Mouse (Mus musculus) left cerebral cortex, postnatal 25 days (tissue): Measurements from ENCODE around the gene Arfgap3. TPM values are rescaled to one million over a fixed set of nuclear protein-coding genes. Genes with fewer than 3 reads are reported as not detected.
"Not testable (repeated sequence)": the region's sequence is repeated elsewhere in the genome, so short reads cannot be mapped to it uniquely, and the experiment has no call there.

Source experiments
- DNase-seq, 2 experiments: peaks; one replicate each; pipeline ENCODE4 v3.0.0; 2022; ENCODE audit warnings: low spot score in 2 of 2, mixed read lengths in 1 of 2
- intact Hi-C: fragments of 180-260 bp; cut with DNase I; formaldehyde crosslinking; loops from one replicate; pipeline ENCODE4 v1.15.1; 2025
- total RNA-seq, 2 experiments: library from RNA; stranded (reverse); gene quantifications; 2 replicates each; pipeline ENCODE4 v1.2.3; 2021

The Arfgap3 gene
- total RNA-seq, 2 experiments from 2014 or later = 17.3 to 24.4 TPM

- no peak for DNase-seq
- intact Hi-C loops = no loop called here
Measured at GRCm38 (mm10) chr15:83349225-83349953, 658 bp downstream of the Arfgap3 start.

GRCm38 (mm10) chr15:83348747-83349146 lies 1.3 kb downstream of the Arfgap3 start:
- no peak for DNase-seq
- intact Hi-C loops = no loop called here

- intact Hi-C loops = no loop called here
- DNase-seq = no peak
Measured at GRCm38 (mm10) chr15:83345898-83346529, 4.0 kb downstream of the Arfgap3 start.

GRCm38 (mm10) chr15:83344956-83345355 lies 5.1 kb downstream of the Arfgap3 start:
- intact Hi-C loops = no loop called here
- peak; percentile 38 to 76 for DNase-seq

- intact Hi-C loops = no loop called here
Measured at GRCm38 (mm10) chr15:83344157-83344556, 5.9 kb downstream of the Arfgap3 start.

GRCm38 (mm10) chr15:83338908-83339307 lies 11.1 kb downstream of the Arfgap3 start:
- intact Hi-C loops = no loop called here
- DNase-seq = no peak

More at GRCm38 (mm10) chr15:83344157-83344556, 5.9 kb downstream of the Arfgap3 start:
- no peak for DNase-seq

GRCm38 (mm10) chr15:83337903-83338870 lies 11.9 kb downstream of the Arfgap3 start:
- DNase-seq = no peak
- intact Hi-C loops = no loop called here

- intact Hi-C loops = no loop called here
- no peak for DNase-seq
Measured at GRCm38 (mm10) chr15:83332373-83332772, 17.7 kb downstream of the Arfgap3 start.

- intact Hi-C loops = no loop called here
- DNase-seq = no peak
Measured at GRCm38 (mm10) chr15:83328952-83329351, 21.1 kb downstream of the Arfgap3 start.

- intact Hi-C loops = no loop called here
Measured at GRCm38 (mm10) chr15:83323071-83323470, 27.0 kb downstream of the Arfgap3 start.

GRCm38 (mm10) chr15:83314914-83315313 lies 35.1 kb downstream of the Arfgap3 start:
- DNase-seq = no peak
- intact Hi-C loops = loop anchor here (5.0 kb wide), 1 partner anchor 103 kb away; no protein-coding TSS in a partner anchor

More at GRCm38 (mm10) chr15:83323071-83323470, 27.0 kb downstream of the Arfgap3 start:
- no peak for DNase-seq

GRCm38 (mm10) chr15:83309878-83310277 lies 40.2 kb downstream of the Arfgap3 start:
- no peak for DNase-seq
- intact Hi-C loops = no loop called here

- DNase-seq = not testable (repeated sequence)
Measured at GRCm38 (mm10) chr15:83308708-83309107, 41.3 kb downstream of the Arfgap3 start.

GRCm38 (mm10) chr15:83306181-83306580 lies 43.9 kb downstream of the Arfgap3 start:
- no peak for DNase-seq
- intact Hi-C loops = no loop called here

More at GRCm38 (mm10) chr15:83308708-83309107, 41.3 kb downstream of the Arfgap3 start:
- intact Hi-C loops = not testable (repeated sequence)

GRCm38 (mm10) chr15:83305192-83305921 lies 44.7 kb downstream of the Arfgap3 start:
- no peak for DNase-seq
- intact Hi-C loops = no loop called here

- no peak for DNase-seq
- intact Hi-C loops = no loop called here
Measured at GRCm38 (mm10) chr15:83304804-83305191, 45.2 kb downstream of the Arfgap3 start.

GRCm38 (mm10) chr15:83303656-83304484 lies 46.2 kb downstream of the Arfgap3 start:
- intact Hi-C loops = no loop called here
- DNase-seq = no peak

GRCm38 (mm10) chr15:83299916-83300582 lies 50.0 kb downstream of the Arfgap3 start:
- intact Hi-C loops = loop anchor here (5.0 kb wide), 1 partner anchor 88 kb away; no protein-coding TSS in a partner anchor
- DNase-seq = peak in 1 of 2 experiments; percentile 46
